Mouse (Mus musculus) gastrocnemius, adult 18-20 months (tissue): ENCODE data around the gene Plpp3. TPM values are rescaled to one million over a fixed set of nuclear protein-coding genes. Genes with fewer than 3 reads are reported as not detected.

ENCODE experiments used
- DNase-seq: peaks from one replicate; pipeline ENCODE4 v3.0.0; 2021; ENCODE audit warnings: low spot score
- long read RNA-seq, 2 experiments: library from polyadenylated mRNA; stranded (forward); transcript quantifications; one replicate each; pipeline ENCODE4 v2.0.0; 2021
- total RNA-seq, 2 experiments: library from RNA; stranded (reverse); gene quantifications; 2 replicates each; pipeline ENCODE4 v1.2.3; 2021

Gene Plpp3
- total RNA-seq = 10 to 100 TPM; 42.6 to 62.5 TPM
- long read RNA-seq, experiment 1, transcript Plpp3-201 (6 exons, 3,159 nt) = major isoform, 40 of 48 reads
- long read RNA-seq, experiment 1, partial matches to known transcripts = 3 of 48 reads
- long read RNA-seq, experiment 1, other reads (novel, unspliced or antisense) = 5 of 48 reads
- long read RNA-seq, experiment 2, transcript Plpp3-201 (6 exons, 3,159 nt) = major isoform, 26 of 30 reads
- long read RNA-seq, experiment 2, partial matches to known transcripts = 4 of 30 reads
- long read RNA-seq, experiment 2, other reads (novel, unspliced or antisense) = 0 of 30 reads

GRCm38 (mm10) chr4:105157276-105158168 lies at the start of gene Plpp3:
Gene Plpp3 (plus strand): TSS chr4:105157347.
- DNase-seq = peak; percentile 91

GRCm38 (mm10) chr4:105107943-105108640 lies 49.1 kb upstream of the Plpp3 start:
- no peak for DNase-seq

- no peak for DNase-seq
Observed at GRCm38 (mm10) chr4:105108641-105109198, 48.4 kb upstream of the Plpp3 start.

- peak; percentile 78 for DNase-seq
Observed at GRCm38 (mm10) chr4:105109199-105109989, 47.8 kb upstream of the Plpp3 start, which contains the start of gene Prkaa2. Gene Prkaa2 (minus strand): TSS chr4:105109890.

- peak; percentile 40 for DNase-seq
Observed at GRCm38 (mm10) chr4:105109990-105110683, 47.0 kb upstream of the Plpp3 start.

GRCm38 (mm10) chr4:105110684-105111035 lies 46.5 kb upstream of the Plpp3 start:
- DNase-seq = no peak

- peak; percentile 75 for DNase-seq
Observed at GRCm38 (mm10) chr4:105111770-105112169, 45.4 kb upstream of the Plpp3 start.

- DNase-seq = no peak
Observed at GRCm38 (mm10) chr4:105113042-105113441, 44.1 kb upstream of the Plpp3 start.

GRCm38 (mm10) chr4:105113468-105113867 lies 43.7 kb upstream of the Plpp3 start:
- no peak for DNase-seq

GRCm38 (mm10) chr4:105121081-105121480 lies 36.1 kb upstream of the Plpp3 start:
- DNase-seq = no peak

GRCm38 (mm10) chr4:105122429-105122828 lies 34.7 kb upstream of the Plpp3 start:
- DNase-seq = peak; percentile 76

- no peak for DNase-seq
Observed at GRCm38 (mm10) chr4:105129212-105129611, 27.9 kb upstream of the Plpp3 start.

- DNase-seq = no peak
Observed at GRCm38 (mm10) chr4:105131756-105132314, 25.3 kb upstream of the Plpp3 start.

- DNase-seq = no peak
Observed at GRCm38 (mm10) chr4:105133350-105134050, 23.6 kb upstream of the Plpp3 start.

GRCm38 (mm10) chr4:105149492-105149891 lies 7.7 kb upstream of the Plpp3 start:
- DNase-seq = no peak

- peak; percentile 82 for DNase-seq
Observed at GRCm38 (mm10) chr4:105151911-105152690, 5.0 kb upstream of the Plpp3 start.

GRCm38 (mm10) chr4:105153227-105153626 lies 3.9 kb upstream of the Plpp3 start:
- peak; percentile 33 for DNase-seq

- no peak for DNase-seq
Observed at GRCm38 (mm10) chr4:105156281-105156680, 866 bp upstream of the Plpp3 start.

- no peak for DNase-seq
Observed at GRCm38 (mm10) chr4:105156955-105157275, 232 bp upstream of the Plpp3 start.
